Mouse (Mus musculus) right cerebral cortex, postnatal 14 days (tissue): ENCODE data around the gene Hsf4.
A peak's percentile ranks its signal among the peaks of the same experiment; 100 is the strongest.

Experiments
- DNase-seq: peaks from one replicate; pipeline ENCODE4 v3.0.0; 2022

The Hsf4 gene

DNA sequence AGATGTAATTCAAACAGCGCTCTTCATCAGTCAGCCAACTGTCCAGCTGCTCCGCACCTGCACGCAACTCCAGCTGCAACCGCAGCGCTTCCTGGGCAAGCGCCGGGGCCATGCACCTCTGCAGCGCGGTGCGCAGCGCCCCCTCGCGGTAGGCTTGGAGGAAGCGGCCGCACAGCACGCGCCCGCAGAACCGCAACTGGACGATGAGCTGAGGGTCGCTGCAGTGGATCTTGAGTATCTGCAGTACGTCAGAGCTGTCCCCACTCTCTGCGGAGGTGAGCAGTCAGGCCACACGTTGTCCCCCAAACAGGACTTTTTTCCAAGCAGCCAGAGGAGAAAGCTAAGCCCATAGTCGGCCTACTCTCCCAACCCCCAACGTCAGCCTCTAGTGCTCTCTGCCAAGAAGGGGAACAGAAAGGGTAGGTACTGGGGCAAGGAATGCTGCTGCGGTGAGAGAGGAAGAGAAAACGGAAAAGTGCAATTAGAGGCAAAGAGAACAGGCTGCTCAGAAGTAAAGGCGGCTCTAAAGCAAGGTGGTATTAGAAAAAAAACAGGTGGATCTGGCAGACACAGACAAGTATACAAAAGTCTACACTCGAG lies 9.8 kb upstream of the Hsf4 start:
- peak; percentile 76 for DNase-seq

DNA sequence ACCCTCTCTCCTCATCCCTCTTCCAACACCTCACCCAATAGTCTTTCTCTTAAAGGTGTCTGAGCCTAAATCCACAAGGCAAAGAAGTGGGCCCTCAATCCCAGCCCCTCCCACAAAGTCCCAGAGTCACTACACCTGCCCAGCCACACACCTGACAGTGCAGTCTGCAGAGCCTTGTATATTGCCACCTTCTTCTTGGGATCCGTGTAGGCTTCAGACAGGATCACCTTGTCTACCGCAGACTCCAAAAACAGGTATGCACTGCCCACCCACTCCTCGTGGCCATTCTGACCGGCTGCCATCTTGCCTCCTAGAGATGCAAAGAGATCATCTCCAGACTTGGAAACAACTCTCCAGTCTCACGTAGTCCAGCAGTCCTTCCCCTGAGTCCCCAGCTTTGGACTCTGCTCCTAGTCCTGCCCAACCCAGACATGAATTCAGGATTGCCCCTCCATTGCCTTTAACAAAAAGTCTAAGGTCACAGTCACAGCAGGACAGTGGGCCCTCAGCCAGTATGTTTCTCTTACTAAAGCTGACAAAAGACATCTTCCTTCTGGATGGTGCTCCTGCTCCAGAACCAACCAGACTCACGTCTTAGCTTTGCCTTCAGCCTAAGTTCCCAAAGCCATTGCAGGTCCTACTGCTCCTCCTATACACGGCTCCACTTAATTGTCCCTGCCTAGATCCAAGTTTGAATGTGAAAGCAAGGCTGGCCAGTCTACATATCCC lies 9.1 kb upstream of the Hsf4 start:
- no peak for DNase-seq

DNA sequence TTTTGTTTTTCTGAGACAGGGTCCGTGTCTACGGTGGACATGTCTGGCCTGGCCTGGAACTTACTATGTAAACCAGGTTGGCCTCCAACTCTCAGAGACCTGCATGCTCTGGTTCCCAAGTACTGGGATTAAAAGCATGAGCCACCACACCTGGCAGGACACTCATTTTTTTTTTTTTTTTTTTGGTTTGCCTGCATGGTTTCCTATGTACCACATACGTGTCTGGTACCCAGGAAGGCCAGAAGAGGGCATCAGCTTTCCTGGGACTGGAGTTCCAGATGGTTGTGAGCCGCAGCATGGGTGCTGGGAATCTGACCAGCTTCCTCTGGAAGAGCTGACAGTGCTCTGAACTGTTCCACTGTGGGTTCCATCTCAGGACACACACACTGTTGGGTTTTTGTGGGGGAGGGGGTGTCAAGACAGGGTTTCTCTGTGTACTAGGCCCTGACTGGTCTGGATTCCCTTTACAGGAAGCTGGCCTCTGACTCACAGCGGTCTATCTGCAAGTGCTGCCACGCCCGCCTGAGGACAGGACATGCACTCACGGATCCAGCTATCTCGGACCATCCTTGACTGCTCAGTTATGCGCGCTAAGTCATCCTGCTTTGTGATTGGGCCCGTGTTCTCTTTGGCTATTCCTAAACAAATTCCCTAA lies 8.1 kb upstream of the Hsf4 start:
- DNase-seq, result no peak

DNA sequence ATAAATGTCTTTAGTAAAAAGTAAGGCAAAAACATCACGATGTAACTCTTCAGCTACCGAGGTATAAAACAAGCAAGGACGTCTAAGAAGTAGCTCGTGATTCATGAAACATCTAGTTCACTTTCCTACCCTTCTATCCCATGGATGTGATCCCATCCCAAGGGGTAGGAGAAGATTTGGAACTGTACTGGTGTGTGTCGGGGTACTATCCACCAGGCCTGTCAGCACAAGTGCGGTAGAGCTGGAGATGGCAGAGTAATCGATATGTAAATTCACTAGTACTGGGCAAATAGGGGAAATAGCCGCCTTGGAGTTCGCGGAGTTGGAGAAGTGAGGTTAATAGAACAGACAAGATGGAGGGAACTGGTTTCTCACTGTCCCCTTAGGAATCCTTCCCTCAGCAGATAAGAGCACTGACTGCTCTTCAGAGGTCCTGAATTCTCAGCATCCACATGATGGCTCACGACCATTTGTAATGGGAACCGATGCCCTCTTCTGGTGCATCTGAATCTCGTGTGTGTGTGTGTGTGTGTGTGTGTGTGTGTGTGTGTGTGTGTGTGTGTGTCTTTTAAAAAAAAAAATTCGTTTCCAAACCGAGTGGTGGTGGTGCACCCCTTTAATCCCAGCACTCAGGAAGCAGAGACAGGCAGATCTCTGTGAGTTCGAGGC lies 6.2 kb upstream of the Hsf4 start:
- DNase-seq, result no peak

DNA sequence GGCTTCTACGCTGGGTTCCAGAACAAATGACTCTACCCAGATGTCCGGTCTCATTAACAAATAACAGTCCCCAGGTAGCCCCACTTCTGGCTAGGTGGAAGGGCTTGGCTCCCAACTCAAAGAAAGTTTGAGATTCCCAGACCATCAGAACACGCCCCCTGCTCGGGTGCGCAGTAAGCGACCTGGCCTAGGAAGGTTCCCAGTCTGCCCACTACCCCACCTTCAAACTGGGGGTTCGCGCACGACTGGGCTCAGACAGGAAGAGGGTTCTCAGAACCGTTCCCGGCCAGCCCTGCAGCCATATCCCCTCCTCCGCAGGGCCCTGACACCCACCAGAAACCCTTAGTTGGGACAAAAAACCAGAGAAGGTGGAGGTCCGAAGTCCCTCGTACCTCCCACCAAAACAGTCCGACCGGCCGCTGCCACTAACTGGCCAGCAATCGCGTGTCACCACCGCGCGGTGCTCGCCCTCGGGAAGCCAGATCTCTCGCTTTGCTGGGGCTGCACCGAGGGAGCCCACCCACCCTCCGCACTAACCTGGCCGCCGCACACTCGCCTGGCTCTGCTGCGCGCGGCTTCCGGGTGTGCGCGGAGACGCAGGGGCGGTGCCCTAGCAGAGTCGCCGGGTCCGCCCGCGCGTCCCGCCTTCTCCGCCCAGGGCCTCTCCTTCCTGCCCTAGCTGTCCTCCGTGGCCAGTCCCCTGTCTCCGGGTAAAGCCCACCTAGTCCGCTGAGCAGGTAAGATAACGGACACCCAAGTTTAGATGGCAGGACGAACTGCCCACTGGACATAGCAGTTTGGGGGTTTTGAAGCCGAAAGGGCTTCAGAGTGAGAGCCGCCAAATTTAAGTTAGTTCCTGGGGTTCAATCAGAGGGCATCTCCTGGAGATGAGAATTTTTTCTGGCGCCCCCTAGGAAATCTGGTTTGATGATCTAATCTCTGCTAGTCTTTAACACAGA lies 5.3 kb upstream of the Hsf4 start, which contains the start of the genes Tradd and Fbxl8:
Tradd (minus strand) TSS at position 586 of the 959 bp plus-strand sequence.
Fbxl8 (plus strand) TSS at position 625 of the 959 bp plus-strand sequence.
- DNase-seq, result peak; percentile 35

DNA sequence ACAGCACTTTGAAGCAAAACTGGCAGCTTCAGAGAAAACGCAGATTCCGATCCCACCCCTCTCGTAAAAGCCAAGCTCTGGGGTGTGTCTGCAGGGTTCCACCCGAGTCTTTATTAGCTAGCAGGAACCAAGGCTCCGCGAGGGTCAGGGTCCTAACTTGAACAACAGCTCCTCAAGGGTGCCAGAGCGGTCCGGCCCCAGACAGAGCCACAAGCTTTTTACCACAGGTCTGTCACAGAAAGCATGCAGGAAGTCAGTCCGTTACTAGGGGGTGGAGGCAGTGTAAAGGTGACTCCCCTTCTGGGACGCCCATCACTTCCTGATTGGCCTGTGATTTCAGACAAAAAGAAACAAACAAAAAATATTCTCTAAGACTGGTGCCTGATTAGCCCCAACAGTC lies 4.5 kb upstream of the Hsf4 start:
- no peak for DNase-seq

DNA sequence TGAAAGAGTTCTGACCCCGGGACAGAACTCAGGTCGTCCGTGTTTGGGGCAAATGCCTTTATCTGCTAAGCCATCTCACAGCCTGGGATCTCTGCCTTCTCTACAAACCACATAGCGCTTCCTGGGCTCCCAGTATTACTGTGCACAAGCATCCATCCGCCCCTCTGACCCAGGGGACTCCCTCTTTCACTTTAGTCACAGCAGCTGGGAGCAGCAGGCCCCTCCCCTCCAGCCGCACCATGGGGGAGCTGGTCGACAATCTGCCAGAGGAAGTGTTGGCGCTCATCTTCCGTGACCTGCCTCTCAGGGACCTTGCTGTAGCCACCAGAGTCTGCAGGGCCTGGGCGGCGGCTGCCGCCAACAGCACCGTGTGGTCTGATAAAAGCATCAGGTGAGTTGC lies 2.8 kb upstream of the Hsf4 start:
- DNase-seq, result no peak

DNA sequence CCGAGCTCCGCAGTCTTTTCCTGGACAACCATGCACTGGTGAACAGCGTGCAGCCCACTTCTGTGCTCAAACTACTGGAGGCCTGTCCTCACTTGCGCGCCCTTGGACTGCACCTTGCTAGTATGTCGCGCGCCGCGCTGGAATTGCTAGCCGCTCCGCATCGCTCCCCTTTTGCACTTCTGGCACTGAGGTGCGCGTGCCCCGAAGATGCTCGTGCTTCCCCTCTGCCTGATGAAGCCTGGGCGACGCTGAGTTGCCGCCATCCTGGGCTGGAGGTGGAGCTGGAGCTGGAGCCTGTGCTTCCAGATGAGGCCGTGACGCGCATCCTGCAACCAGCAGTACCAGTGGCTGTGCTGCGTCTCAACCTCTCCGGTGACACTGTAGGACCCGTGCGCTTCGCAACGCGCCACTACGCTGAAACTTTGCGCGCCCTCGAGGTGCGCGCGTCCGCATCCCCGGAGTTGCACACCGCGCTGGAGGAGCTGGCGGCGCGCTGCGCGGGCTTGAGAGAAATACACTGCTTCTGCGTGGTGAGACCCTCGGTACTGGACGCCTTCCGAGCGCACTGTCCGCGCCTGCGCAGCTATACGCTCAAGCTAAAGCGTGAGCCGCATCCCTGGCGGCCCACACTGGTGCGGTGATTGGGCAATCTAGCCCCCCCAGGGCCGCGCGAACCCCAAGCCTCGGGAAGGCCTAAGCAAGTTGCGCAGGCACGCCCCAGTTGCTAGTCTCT lies 1.1 kb upstream of the Hsf4 start:
- DNase-seq, result peak; percentile 84

DNA sequence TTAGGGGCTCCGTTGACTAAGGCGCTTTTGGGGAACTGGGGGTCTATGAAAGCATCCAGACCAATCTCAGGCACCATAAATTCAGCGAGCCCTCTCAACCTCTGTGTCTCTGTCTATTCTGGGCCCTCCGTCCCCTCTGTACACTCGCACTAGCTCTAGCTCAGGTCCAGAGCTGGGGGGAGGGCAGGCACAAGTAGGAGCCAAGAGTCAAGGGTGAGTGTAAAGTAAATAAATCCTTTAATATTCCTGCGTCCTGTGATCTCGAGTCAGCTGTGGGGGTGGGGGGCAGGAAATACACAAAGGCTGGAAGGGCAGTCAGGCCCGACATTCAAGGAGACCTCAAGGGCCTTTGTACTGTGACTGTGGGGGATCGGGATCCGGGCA lies 534 bp upstream of the Hsf4 start:
- DNase-seq, result no peak

DNA sequence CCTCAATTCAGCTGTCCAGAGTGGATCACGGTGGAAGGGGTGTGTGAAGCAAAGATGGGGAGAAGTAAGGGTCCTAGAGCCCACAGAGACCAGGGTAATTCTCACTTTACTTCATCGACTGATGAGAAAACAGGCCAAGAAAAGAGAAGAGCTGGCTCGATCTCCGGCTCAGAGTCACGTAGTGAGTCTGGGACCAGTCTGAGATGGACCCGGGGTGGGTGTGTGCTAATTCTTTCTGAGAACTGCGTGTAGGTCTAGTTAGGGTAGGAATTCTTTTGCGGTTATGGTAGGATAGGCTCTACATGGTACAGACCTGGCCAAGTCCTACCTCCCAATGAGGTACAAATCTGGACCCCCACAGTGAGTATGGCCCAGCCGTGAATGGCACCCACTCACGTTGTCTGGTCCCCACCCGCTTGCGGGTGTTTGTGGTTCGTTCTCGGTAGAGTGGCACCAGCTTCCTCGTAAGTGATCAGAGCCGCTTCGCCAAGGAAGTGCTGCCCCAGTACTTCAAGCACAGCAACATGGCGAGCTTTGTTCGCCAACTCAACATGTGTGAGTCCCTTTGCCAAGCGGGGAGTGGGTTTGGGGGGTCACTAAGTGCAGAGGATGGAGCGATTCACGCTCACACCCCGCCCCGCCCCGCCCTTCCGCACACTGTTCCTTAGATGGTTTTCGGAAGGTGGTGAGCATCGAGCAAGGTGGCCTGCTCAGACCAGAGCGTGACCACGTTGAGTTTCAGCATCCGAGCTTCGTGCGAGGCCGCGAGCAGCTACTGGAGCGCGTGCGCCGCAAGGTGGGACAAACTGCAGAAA lies 707 bp downstream of the Hsf4 start:
- DNase-seq, result peak; percentile 5

DNA sequence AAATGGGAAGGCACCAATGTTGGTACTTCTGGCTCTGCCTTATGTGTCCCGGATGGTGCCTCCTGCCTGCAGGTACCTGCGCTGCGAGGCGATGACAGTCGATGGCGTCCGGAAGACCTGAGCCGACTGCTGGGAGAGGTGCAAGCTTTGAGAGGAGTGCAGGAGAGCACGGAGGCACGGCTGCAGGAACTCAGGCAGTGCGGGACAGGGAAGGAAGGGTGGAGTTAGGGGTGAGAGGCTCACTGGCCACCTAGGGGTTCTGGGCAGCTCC lies 1.2 kb downstream of the Hsf4 start:
- DNase-seq, result peak; percentile 2

DNA sequence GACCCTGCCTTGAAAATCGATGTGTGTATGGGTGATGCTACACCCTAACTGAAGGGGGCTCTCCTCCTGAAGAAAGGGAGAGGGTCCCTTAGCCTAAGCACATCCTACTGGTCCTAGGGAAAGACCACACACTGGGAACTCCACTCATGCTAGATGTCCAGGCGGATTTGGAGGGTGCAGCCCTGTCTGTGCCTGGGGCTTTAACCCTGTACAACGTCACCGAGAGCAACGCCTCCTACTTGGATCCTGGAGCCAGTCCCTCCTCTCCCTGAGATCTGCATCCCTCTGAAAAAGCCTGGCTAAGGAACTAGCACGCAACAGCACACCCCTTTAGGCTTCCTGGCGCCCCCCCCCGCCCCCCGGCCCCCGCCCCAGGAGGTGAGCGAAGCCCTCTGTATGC lies 5.8 kb downstream of the Hsf4 start:
- DNase-seq, result peak; percentile 6

DNA sequence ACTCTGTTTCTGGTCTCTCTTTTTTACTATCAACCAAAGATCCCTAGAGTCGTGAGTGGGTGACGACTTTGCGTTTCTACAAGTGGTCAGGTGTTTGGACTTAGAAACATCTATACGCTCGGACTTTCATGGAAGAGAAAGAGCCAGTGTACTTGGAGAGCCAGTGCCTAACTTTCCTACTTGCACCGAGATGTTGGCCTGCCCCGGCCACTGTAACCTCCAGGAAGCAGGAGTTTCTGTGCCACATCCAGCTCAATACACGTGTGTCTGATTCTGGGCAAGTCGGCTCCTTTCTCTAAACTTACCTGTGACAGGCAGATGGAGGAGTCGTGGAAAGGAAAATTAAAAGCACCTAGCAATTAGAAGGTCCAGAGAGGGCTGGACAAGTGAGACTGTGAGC lies 6.2 kb downstream of the Hsf4 start, which contains the start of gene Nol3:
Nol3 (plus strand) TSS at position 301 of the 400 bp plus-strand sequence.
- no peak for DNase-seq

DNA sequence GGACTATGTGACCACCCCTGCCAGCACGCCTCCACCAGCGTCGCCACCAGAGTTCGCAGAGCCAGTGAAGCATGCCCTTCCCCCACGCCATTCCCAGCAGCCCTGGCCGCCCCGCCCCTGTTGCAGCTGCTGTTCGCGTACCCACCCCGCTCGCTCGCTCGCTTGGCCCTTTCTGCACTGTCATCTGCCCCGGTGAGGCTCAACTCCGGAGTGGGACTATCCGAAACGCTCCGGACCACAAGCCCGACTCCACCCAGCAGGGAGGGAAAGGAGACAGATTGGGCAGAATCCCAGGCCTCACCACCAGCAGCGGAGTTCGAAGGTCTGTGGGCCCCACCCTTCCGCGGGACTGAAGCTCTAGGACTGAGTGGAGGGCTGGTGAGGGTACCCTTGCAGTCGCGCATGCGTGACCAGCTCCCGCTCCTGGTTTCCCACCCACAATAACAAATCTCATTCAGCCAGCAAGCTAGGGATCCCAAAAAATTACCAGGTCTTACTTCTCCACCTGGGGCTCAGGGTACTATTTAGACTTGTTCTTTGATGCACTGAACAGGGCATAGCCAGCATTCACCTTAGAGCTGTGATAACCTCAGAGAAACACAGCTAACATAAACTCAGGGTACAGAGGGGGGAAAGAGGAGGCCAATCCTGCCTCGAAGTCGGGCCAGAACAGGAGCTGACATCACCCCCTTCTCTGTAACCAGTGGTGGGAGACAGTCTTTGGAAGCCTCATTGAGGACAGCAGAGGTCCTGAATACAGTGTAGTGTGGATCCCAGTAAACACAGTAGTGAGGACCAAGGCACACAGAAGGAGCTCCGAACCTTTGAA lies 6.9 kb downstream of the Hsf4 start:
- peak; percentile 67 for DNase-seq

DNA sequence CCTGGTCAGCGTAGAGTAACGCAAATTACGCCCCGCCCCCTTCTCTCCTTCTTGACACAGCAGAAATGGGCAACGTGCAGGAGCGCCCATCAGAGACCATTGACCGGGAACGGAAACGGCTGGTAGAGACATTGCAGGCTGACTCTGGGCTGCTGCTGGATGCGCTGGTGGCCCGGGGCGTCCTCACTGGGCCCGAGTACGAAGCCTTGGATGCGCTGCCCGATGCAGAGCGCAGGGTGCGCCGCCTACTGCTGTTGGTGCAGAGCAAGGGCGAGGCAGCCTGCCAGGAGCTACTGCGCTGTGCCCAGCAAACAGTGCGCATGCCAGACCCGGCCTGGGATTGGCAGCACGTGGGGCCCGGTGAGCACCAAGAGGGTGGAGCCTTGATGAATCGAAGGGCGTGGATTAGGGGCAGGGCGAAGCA lies 9.3 kb downstream of the Hsf4 start:
- DNase-seq, result peak; percentile 81

DNA sequence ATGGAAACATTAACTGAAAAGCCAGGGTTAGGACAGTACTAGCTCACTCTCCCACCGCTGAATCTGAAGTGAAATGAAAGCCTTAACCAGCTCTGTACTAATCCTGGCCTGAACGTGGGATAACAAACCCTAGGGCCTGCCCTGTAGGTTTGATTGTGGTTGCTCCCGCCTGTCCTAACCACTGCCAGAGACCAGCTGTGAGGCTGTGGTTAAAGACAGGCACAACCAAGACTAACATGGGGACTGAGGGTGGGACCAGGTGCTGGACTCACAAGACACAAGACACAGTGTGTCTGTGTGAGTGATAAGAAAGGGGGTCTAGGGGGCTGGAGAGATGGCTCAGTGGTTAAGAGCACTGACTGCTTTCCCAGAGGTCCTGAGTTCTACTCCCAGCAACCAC lies 11.0 kb downstream of the Hsf4 start:
- peak; percentile 2 for DNase-seq

DNA sequence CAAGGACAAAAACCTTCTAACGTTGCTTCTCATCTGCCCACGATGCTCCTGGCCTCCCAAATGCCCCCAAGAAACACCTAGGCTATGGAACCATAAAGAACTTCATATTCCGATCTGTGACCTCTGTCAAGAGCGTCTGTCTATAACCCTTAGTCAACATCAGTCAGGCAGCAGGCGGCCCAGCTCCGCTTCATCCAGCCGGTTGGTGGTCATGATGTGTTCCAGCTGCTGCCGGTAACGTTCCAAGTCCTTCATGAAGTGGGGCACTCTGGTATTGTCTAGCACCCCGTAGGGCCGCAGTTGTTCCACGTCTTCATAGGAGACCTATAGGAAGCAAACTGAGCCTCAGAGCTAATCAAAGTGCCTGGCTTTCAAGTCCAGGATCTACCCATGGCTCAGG lies 12.2 kb downstream of the Hsf4 start:
- DNase-seq, result peak; percentile 5

DNA sequence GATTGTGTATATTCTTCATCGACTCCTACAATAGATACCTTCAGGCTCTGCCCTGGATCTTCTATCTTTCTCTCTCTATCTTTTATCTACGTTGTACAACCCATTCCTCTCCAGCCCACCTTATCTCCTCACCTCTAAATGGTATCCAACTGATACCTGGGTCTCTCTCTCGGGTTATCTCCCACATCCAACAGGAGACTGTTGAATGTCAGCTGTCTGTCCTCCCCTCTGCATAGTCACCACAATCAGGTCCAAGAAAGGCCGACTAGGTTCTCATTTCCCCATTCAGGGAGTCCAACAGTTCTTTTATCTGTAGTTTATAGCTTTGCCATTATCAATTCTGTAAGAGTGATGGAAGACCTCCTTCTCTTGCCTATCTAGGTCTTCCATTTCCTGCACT lies 12.6 kb downstream of the Hsf4 start:
- no peak for DNase-seq

DNA sequence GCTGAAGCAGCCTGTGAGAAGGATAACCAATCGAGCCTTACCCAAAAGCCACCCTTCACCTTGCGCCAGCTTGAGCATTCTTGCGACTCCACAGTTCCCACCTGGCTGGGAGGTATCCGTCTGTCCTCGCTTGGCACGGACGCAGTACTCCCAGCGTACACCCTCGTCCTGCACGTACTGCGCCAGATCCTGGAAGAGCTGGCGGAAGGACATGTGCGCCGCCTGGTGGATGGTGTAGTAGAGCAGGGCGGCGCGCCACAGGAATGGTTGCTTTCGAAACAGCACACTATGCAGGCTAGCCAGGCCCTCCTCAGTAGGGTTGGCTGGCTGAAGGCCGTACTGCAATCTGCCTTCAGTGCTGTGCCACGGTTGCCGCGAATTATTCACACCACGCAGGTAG lies 13.5 kb downstream of the Hsf4 start:
- peak; percentile 49 for DNase-seq

DNA sequence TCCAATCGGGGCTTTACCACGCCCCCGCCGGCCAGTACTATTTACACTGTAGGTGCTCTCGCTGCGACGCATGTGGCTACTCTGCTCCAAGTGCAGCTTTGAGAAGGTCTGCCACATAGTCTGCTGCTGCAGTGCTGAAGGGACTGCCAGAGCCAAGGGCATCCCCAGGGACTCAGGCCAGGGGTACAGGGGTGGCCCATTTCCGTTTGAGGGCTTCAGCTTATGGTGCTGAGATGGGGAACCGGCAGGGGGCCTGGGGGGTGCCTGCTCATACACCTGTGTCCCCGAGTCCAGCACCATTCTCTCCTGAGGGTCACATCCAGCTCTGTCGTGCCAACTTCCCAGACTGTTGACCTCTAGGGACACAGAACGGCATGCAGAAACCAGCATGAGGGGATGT lies 15.9 kb downstream of the Hsf4 start:
- DNase-seq, result peak; percentile 4
